ENCODE assay signal across 21 mouse cellular contexts in the genomic region with DNA sequence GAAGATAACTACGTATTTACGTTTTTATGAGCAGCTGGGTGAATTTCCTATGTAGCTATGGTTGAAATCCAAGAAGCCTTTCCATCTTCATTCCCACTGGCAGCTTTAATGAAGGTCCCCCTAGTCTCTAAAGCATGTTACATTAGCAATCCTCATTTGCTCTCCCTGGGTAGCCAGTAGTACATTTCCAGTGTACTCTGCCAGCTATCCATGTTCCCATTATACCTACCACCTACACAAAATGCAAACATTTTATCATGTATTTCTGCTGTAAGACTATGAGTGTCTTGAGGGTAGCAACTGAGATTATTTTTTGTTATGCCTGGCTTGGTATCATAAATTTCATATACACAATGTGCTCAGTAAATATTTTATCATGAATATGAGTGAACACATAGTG.
DNase-seq lines count a peak whose midpoint lies in the region; ATAC-seq and TF ChIP-seq lines count a peak whose summit lies in the region.
"Had no signal": no experiment of that assay in that cellular context is flagged by ENCODE, and none has a peak within 500 bp of the region (broad histone marks: within the 10 kb centered on the region; RNA-seq: fewer than 3 reads in every experiment).

No protein-coding gene starts in this region.

- peak overlapping the region; percentile 83; the same call in 1 of the 2 replicates for H3K27ac ChIP-seq in layer of hippocampus, adult 2 months
- H3K27ac ChIP-seq: embryonic facial prominence, embryonic 10.5 days; embryonic facial prominence, embryonic 12.5 days; forebrain, embryonic 13.5 days; forebrain, embryonic 15.5 days had no signal

- H3K4me3 ChIP-seq in layer of hippocampus, adult 2 months = no peak overlapping the region
- H3K4me3 ChIP-seq: embryonic facial prominence, embryonic 10.5 days; embryonic facial prominence, embryonic 12.5 days; forebrain, embryonic 13.5 days; forebrain, embryonic 15.5 days had no signal

- DNase-seq in frontal cortex, postnatal 10 days (ENCODE audit: low spot score in 2 of 2) = no peak
- DNase-seq in layer of hippocampus, adult 2 months (ENCODE audit: low spot score in 2 of 2) = no peak
- DNase-seq in layer of hippocampus, postnatal 10 days (ENCODE audit: low spot score in 2 of 2) = no peak
- DNase-seq in heart, adult 8-10 months (ENCODE audit: low spot score) = no peak
- DNase-seq: adrenal gland, adult 8-10 months; adrenal gland, postnatal 14 days; adrenal gland, postnatal 36 days; B cell, adult 2 months; cerebellum, adult 11-12 months; cerebellum, adult 2 months; cerebellum, adult 9-10 months; cerebellum, postnatal 25 days; forebrain, postnatal 0 days had no signal

- peak; percentile 78 for ATAC-seq in frontal cortex, adult (ENCODE audit: low TSS enrichment)
- ATAC-seq: activated CD4-positive, CD25-positive, alpha-beta regulatory T cell, adult 4 months; CD4-positive, CD25-positive, alpha-beta regulatory T cell, adult 4 months; forebrain, embryonic 15.5 days; forebrain, postnatal 0 days; Patski had no signal

- TF ChIP-seq CTCF in layer of hippocampus, adult 2 months (conservative IDR thresholded peaks at IDR 0.05) = no peak
